Mouse (Mus musculus) lung, adult 2 months (tissue): Measurements from ENCODE around the gene Bcdin3d.

Experiments used
- CTCF ChIP-seq: fragments of 200-500 bp; IDR thresholded peaks from 2 replicates; pipeline ENCODE4 v1.5.1; 2011; ENCODE audit warnings: mild to moderate bottlenecking, low read length, control low read depth; ENCODE audit not compliant: insufficient read depth
- POLR2A ChIP-seq: fragments of 200-500 bp; IDR thresholded peaks from 2 replicates; pipeline ENCODE4 v1.6.1; 2011; ENCODE audit warnings: low read depth, mild to moderate bottlenecking, control low read depth, low read length, borderline replicate concordance; ENCODE audit errors: extremely low read depth

DNA sequence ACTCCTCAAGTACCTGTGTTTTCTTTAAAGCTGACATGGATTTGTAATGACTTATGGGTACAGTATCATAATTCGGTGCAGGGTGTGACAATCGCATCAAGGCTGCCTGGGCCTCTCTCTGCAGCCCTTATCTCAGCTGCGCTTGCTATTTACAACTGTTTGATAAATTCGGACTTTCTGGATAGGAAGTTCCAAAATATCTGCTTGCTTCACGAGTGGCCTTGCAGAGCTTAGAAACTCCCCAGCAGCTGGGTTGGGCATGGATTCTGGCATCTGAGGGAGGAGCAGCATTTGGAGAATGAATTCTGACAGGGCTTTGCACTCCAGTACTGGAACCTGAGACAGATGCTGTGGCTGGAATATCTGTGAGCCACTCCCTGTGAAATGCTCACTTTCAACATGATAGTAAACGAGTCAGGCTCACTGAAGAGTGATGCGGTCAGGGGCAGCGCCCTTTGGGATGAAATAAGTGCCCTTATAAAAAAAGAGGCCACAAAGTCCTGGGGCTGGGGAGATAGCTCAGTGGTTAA lies 24.7 kb downstream of the Bcdin3d start:
- no peak for TF ChIP-seq CTCF
- TF ChIP-seq POLR2A = no peak
